Mouse (Mus musculus): ENCODE results near the gene Immp2l.

- TF ChIP-seq POLR2A (IDR thresholded peaks at IDR 0.05; ENCODE audit: insufficient read length, low read depth) (no peak), MAX (IDR thresholded peaks at IDR 0.05; ENCODE audit: low read depth) (no peak), POLR2AphosphoS2 (IDR thresholded peaks at IDR 0.05; ENCODE audit: insufficient read length, low read depth) (no peak), MYOG (IDR thresholded peaks at IDR 0.05; ENCODE audit: control insufficient read depth in 1 of 3, insufficient read depth in 1 of 3, insufficient read length in 2 of 3, low read depth in 2 of 3) (no peak)
Observed at GRCm38 (mm10) chr12:41063281-41063680, 39.4 kb downstream of the Immp2l start.

Measured in myocyte (in vitro differentiated cells).